Mouse (Mus musculus) CH12.LX (cell line): ENCODE data around the gene Grik2.

Experiments
- CTCF ChIP-seq, 2 experiments: IDR thresholded peaks in 1 of 2; conservative IDR thresholded peaks in 1 of 2; 2 replicates each; pipeline ENCODE4 v1.5.1; 2011 to 2012; ENCODE audit warnings: low read depth in 2 of 2, low read length in 2 of 2, improper control_type of control experiment in 1 of 2, inconsistent platforms in 1 of 2, mild to moderate bottlenecking in 1 of 2, moderate library complexity in 1 of 2
- ELF1 ChIP-seq: IDR thresholded peaks from 2 replicates; pipeline ENCODE4 v1.6.1; 2014; ENCODE audit warnings: low read depth, mild to moderate bottlenecking, inconsistent platforms, low read length, improper control_type of control experiment
- HCFC1 ChIP-seq: IDR thresholded peaks from 2 replicates; pipeline ENCODE4 v1.6.1; 2012; ENCODE audit warnings: low read depth, mild to moderate bottlenecking, inconsistent platforms, low read length, improper control_type of control experiment
- MXI1 ChIP-seq: IDR thresholded peaks from 2 replicates; pipeline ENCODE4 v1.6.1; 2011; ENCODE audit warnings: mild to moderate bottlenecking, low read depth, low read length, improper control_type of control experiment
- MYC ChIP-seq: IDR thresholded peaks from 2 replicates; pipeline ENCODE4 v1.6.1; 2011; ENCODE audit warnings: low read depth, mild to moderate bottlenecking, improper control_type of control experiment, low read length
- POLR2A ChIP-seq: IDR thresholded peaks from 2 replicates; pipeline ENCODE4 v1.6.1; 2011; ENCODE audit warnings: low read depth, mild to moderate bottlenecking, improper control_type of control experiment, low read length
- USF1 ChIP-seq: IDR thresholded peaks from 2 replicates; pipeline ENCODE4 v1.6.1; 2014; ENCODE audit warnings: low read depth, mild to moderate bottlenecking, inconsistent platforms, low read length, improper control_type of control experiment
- ZNF384 ChIP-seq: IDR thresholded peaks from 2 replicates; pipeline ENCODE4 v1.6.1; 2012; ENCODE audit warnings: low read depth, low read length, improper control_type of control experiment, inconsistent platforms

- TF ChIP-seq MYC, result no peak
- no peak for TF ChIP-seq MXI1
- TF ChIP-seq CTCF (conservative IDR thresholded peaks at IDR 0.05 in 1 of 2, IDR thresholded peaks at IDR 0.05 in 1 of 2; ENCODE audit: low read depth in 2 of 2, low read length in 2 of 2), result no peak
- no peak for TF ChIP-seq POLR2A
- TF ChIP-seq ELF1, result no peak
- TF ChIP-seq ZNF384, result no peak
- no peak for TF ChIP-seq USF1
- no peak for TF ChIP-seq HCFC1
These were observed 1.1 kb upstream of the Grik2 start for GRCm38 (mm10) chr10:49789711-49790110.
